In the genomic region with DNA sequence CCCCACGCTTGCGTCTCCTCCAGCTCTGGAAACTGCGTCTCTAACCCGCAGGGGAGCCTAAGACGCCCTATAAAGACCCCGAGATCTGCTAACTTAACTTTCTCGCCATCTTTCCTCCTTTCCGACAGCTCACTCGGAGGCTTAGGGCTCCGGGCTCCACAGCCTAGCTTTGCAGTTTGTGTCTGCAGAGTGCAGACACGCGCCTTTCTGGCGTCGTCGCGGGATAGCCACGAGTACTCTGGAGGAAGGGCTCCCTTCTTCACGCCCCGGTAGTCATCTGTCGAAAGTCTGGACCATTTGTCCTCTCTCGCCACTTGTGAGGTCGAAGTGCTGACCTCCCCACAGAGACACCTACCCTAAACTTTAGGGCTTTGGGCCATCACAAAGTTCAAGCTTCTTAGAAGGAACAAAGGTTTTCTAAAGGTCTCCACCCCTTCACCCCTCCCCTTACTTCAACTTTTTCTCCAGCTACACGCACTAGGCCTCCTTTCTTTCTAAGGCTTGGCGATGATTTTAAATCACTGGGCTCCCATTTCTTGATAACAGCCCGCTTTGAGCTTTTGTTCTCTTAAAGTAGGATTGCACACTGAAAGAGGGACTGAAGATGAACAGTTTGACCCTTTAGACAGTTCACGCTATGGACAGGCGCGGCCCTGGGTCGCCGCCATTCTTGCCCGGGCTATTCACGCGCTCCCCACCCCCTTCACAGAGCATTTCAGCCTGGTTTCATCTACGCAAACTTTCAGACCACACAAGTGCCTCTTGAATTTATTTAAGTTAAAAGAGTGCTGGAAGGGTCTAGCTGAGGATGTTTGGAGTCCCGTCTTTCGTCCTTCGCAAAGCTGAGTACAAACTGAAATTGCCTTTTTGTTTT, we compare ENCODE assay signal across 12 mouse cellular contexts. TPM values are rescaled to one million over a fixed set of nuclear protein-coding genes. Genes with fewer than 3 reads are reported as not detected.
DNase-seq lines count a peak whose midpoint lies in the region; ATAC-seq and TF ChIP-seq lines count a peak whose summit lies in the region.
"Had no signal": no experiment of that assay in that cellular context is flagged by ENCODE, and none has a peak within 500 bp of the region (broad histone marks: within the 10 kb centered on the region; RNA-seq: fewer than 3 reads in every experiment).

No protein-coding gene starts in this region.

- peaks cover 32% of the 10 kb centered on the region; the same call in 1 of the 2 replicates for H3K27me3 ChIP-seq in forebrain, embryonic 14.5 days (replicated peaks; ENCODE audit: control insufficient read depth, insufficient read depth, low read length)
- H3K27me3 ChIP-seq in midbrain, embryonic 13.5 days: peaks cover 80% of the 10 kb centered on the region

- 6% methylated on average over 37 of the region's 37 CpGs for WGBS in forebrain, embryonic 14.5 days
- under 1% methylated on average over 37 of the region's 37 CpGs for WGBS in midbrain, embryonic 13.5 days

- H3K27ac ChIP-seq in forebrain, embryonic 14.5 days (ENCODE audit: low read depth, low read length): peak overlapping the region; percentile 85
- H3K27ac ChIP-seq in midbrain, embryonic 13.5 days: peak overlapping the region; percentile 62
- H3K27ac ChIP-seq: lung, embryonic 15.5 days had no signal

- peak overlapping the region; percentile 16; the same call in 1 of the 2 replicates for H3K4me3 ChIP-seq in forebrain, embryonic 14.5 days (ENCODE audit: low read depth, low read length)
- peak overlapping the region; percentile 10 for H3K4me3 ChIP-seq in midbrain, embryonic 13.5 days (replicated peaks)

- peaks cover 33% of the 10 kb centered on the region for H3K4me1 ChIP-seq in forebrain, embryonic 14.5 days (ENCODE audit: control insufficient read depth, insufficient read depth, low read length)
- peaks cover 67% of the 10 kb centered on the region for H3K4me1 ChIP-seq in midbrain, embryonic 13.5 days (replicated peaks)

- H3K9me3 ChIP-seq in forebrain, embryonic 14.5 days (replicated peaks; ENCODE audit: control insufficient read depth, low read length): no peaks in the 10 kb centered on the region
- no peaks in the 10 kb centered on the region for H3K9me3 ChIP-seq in midbrain, embryonic 13.5 days
- H3K9me3 ChIP-seq: lung, embryonic 15.5 days had no signal

- no peak for ATAC-seq in forebrain, embryonic 14.5 days
- ATAC-seq in midbrain, embryonic 13.5 days: no peak
- ATAC-seq: Patski had no signal

- DNase-seq in kidney, adult 9 months: peak; percentile 50
- no peak for DNase-seq in kidney, adult 11 months
- DNase-seq in brain, embryonic 14.5 days (ENCODE audit: low read depth): peak; percentile 60
- peak; percentile 50 for DNase-seq in forebrain, embryonic 14.5 days (ENCODE audit: low spot score)
- no peak for DNase-seq in adipocyte (ENCODE audit: low spot score)
- DNase-seq in thymus, postnatal 0 days (ENCODE audit: low spot score): no peak
- DNase-seq in adrenal gland, postnatal 14 days: no peak
- DNase-seq: cerebellum, adult 11 months; thymus, postnatal 36 days had no signal

- peak overlapping the region; percentile 46 for H3K4me2 ChIP-seq in forebrain, embryonic 14.5 days (ENCODE audit: low read length)
- peak overlapping the region; percentile 43 for H3K4me2 ChIP-seq in midbrain, embryonic 13.5 days (replicated peaks)
- H3K4me2 ChIP-seq: lung, embryonic 15.5 days had no signal

- TF ChIP-seq POLR2A in brain, embryonic 14.5 days (IDR thresholded peaks at IDR 0.05; ENCODE audit: borderline replicate concordance, extremely low read depth, insufficient read depth, insufficient read length, poor library complexity, severe bottlenecking): no peak

- peak overlapping the region; percentile 54 for H3K9ac ChIP-seq in forebrain, embryonic 14.5 days (ENCODE audit: low read length)
- H3K9ac ChIP-seq in midbrain, embryonic 13.5 days (replicated peaks): no peak overlapping the region
- H3K9ac ChIP-seq: lung, embryonic 15.5 days had no signal

- no peak for TF ChIP-seq CTCF in brain, embryonic 14.5 days (IDR thresholded peaks at IDR 0.05; ENCODE audit: borderline replicate concordance, extremely low read depth, insufficient read depth, insufficient read length)

- no peaks in the 10 kb centered on the region for H3K36me3 ChIP-seq in forebrain, embryonic 14.5 days (ENCODE audit: control insufficient read depth, insufficient read depth, low read length)
- H3K36me3 ChIP-seq in midbrain, embryonic 13.5 days: no peaks in the 10 kb centered on the region
- H3K36me3 ChIP-seq: lung, embryonic 15.5 days had no signal

RNA-seq across cellular contexts. Expression of gene Neurog2, which starts 4.4 kb away (rescaled TPM):
- 46.1 and 99.1 TPM in 2 replicates for polyA plus RNA-seq in brain, embryonic 14.5 days (2012; rRNA removed)
- 80.6 and 88.7 TPM in 2 replicates for polyA plus RNA-seq in forebrain, embryonic 14.5 days (2014; fragmentation: Nextera tagmentation; extraction: Ambion mirVana)
- 58.3 and 67.5 TPM in 2 replicates for polyA plus RNA-seq in midbrain, embryonic 13.5 days (2015; fragmentation: Nextera tagmentation; extraction: Ambion mirVana)
- polyA plus RNA-seq in thymus, postnatal 0 days (2015; fragmentation: Nextera tagmentation; extraction: Ambion mirVana): not detected in 2 replicates
- total RNA-seq in adrenal gland, postnatal 14 days (2021): not detected in 2 replicates
- polyA plus RNA-seq: lung, embryonic 15.5 days; Patski had no signal

Comparison
In these comparisons a context has a peak if more than half of its experiments do, and no peak if none do; other contexts are left out.
1. DNase-seq: peak in kidney, adult 9 months (single experiment), brain, embryonic 14.5 days (single experiment) and forebrain, embryonic 14.5 days (single experiment); none in kidney, adult 11 months (single experiment), adipocyte (single experiment), thymus, postnatal 0 days (single experiment) and adrenal gland, postnatal 14 days (single experiment).
2. RNA of gene Neurog2, which starts 4.4 kb away (polyA plus RNA-seq): 80.6 to 88.7 TPM in forebrain, embryonic 14.5 days, 58.3 to 67.5 TPM in midbrain, embryonic 13.5 days and 46.1 to 99.1 TPM in brain, embryonic 14.5 days; not detected in thymus, postnatal 0 days; every median in the first group is over 10 times any median in the second.